Mouse (Mus musculus) midbrain, embryonic 15.5 days (tissue): ENCODE measurements at regions not wholly inside any gene's neighbourhood (a gene's known extent, or its start where the extent isn't known, plus 50 kb on each side); places are given as distances from the start of the nearest gene placed in this dataset.

Experiments
- ATAC-seq: fragments of 200-750 bp; cut with Nextera tagmentation; replicated peaks from 2 replicates; pipeline ENCODE4 v1.8.0; 2017; ENCODE audit warnings: moderate TSS enrichment
- H3K27ac ChIP-seq: fragments of 300-500 bp; sonication (generic); 2 replicates; pipeline ENCODE4 v1.5.1; 2015; ENCODE audit warnings: mild to moderate bottlenecking, inconsistent platforms
- H3K27me3 ChIP-seq: fragments of 300-500 bp; sonication (generic); replicated peaks from 2 replicates; pipeline ENCODE4 v1.6.1; 2015; ENCODE audit warnings: inconsistent platforms
- H3K36me3 ChIP-seq: fragments of 300-500 bp; sonication (generic); replicated peaks from 2 replicates; pipeline ENCODE4 v1.6.1; 2015; ENCODE audit warnings: inconsistent platforms
- H3K4me1 ChIP-seq: fragments of 300-500 bp; sonication (generic); 2 replicates; pipeline ENCODE4 v1.6.1; 2015; ENCODE audit warnings: inconsistent platforms
- H3K4me2 ChIP-seq: fragments of 300-500 bp; sonication (generic); 2 replicates; pipeline ENCODE4 v1.6.1; 2015; ENCODE audit warnings: inconsistent platforms, mild to moderate bottlenecking, moderate library complexity
- H3K4me3 ChIP-seq: fragments of 300-500 bp; sonication (generic); 2 replicates; pipeline ENCODE4 v1.5.1; 2015; ENCODE audit warnings: mild to moderate bottlenecking, inconsistent platforms
- H3K9ac ChIP-seq: fragments of 300-500 bp; sonication (generic); 2 replicates; pipeline ENCODE4 v1.6.1; 2015; ENCODE audit warnings: mild to moderate bottlenecking, inconsistent platforms
- H3K9me3 ChIP-seq: fragments of 300-500 bp; sonication (generic); 2 replicates; pipeline ENCODE4 v1.6.1; 2016; ENCODE audit warnings: inconsistent platforms
- WGBS: fragments of 180-500 bp; shearing (Covaris S2); methylation state at CpG from one replicate; pipeline ENCODE4 v1.1.7; 2015; ENCODE audit warnings: mixed read lengths; 5-methylcytosine and 5-hydroxymethylcytosine counted together

DNA sequence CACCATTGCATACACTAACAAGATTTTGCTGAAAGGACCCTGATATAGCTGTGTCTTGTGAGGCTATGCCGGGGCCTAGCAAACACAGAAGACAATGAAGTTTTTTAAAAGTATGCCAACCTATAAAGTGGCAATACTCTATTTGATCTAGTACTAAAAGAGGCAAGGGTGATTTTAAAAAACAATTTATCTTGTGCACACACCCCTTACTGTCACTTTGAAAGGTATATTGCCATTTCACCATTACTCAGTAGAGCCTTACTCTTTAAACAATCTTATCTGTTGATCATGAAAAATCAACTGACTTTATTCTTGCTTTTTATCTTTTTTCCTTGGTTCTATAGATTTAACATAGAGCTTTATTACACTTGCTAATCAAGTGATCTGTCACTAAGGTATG lies 859.1 kb upstream of the Slc10a2 start:
- Histone ChIP-seq H3K9ac (no peak overlapping the region), H3K4me2 (no peak overlapping the region), H3K36me3 (no peaks in the 10 kb centered on the region), H3K9me3 (no peaks in the 10 kb centered on the region), H3K27me3 (no peaks in the 10 kb centered on the region), H3K4me1 (no peaks in the 10 kb centered on the region), H3K27ac (no peak overlapping the region), H3K4me3 (no peak overlapping the region)
- 96% methylated on average over 1 of the region's 1 CpGs for WGBS
- no peak for ATAC-seq

DNA sequence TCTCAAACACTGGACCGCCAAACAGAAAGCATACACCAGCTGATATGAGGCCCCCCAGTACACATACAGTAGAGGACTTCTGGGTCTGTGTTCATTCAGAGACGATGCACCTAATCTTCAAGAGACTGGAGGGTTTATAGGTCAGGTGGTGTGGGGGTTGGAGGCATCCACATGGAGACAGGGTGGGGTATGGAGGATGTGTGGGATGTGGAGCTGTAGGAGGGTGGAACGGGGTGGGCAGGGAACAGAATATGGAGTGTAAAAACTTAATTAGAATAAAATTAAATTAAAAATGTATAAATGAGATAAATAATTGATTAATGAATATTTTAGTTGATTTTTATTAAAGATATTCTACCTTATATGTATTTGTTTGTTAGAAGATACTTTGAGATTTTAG lies 832.9 kb upstream of the Slc10a2 start:
- ATAC-seq = no peak
- Histone ChIP-seq H3K9ac (no peak overlapping the region), H3K27ac (no peak overlapping the region), H3K36me3 (no peaks in the 10 kb centered on the region), H3K4me1 (no peaks in the 10 kb centered on the region), H3K4me3 (no peak overlapping the region), H3K4me2 (no peak overlapping the region), H3K9me3 (no peaks in the 10 kb centered on the region), H3K27me3 (no peaks in the 10 kb centered on the region)
- WGBS = 91% methylated on average over 3 of the region's 3 CpGs

DNA sequence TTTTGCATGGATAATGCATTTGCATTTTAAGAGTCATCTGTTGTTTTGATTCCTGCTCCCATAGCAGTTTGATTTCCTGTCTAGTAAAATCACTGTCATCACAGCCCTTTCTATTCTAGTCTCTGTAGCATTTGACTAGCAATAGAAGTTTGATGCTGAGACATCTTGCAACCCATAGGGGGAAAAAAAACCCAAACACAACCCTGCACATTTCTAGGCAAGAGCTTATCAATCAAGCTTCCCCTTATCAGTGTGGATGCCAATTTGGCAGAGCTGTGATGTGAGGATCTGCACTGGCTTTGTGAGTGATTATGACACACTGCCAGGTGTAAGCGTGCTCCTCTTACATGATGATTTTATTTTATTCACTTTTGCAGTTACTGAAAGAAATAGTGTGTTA lies 813.0 kb upstream of the Slc10a2 start:
- no peaks in the 10 kb centered on the region for H3K36me3 ChIP-seq
- no peak overlapping the region for H3K27ac ChIP-seq
- no peaks in the 10 kb centered on the region for H3K4me1 ChIP-seq
- H3K9me3 ChIP-seq = no peaks in the 10 kb centered on the region
- no peak for ATAC-seq
- WGBS = 76% methylated on average over 1 of the region's 1 CpGs
- no peaks in the 10 kb centered on the region for H3K27me3 ChIP-seq
- H3K4me2 ChIP-seq = no peak overlapping the region
- no peak overlapping the region for H3K4me3 ChIP-seq
- no peak overlapping the region for H3K9ac ChIP-seq
